Mouse (Mus musculus): ENCODE results near the gene Pcdh15.

Pcdh15 gene

DNA sequence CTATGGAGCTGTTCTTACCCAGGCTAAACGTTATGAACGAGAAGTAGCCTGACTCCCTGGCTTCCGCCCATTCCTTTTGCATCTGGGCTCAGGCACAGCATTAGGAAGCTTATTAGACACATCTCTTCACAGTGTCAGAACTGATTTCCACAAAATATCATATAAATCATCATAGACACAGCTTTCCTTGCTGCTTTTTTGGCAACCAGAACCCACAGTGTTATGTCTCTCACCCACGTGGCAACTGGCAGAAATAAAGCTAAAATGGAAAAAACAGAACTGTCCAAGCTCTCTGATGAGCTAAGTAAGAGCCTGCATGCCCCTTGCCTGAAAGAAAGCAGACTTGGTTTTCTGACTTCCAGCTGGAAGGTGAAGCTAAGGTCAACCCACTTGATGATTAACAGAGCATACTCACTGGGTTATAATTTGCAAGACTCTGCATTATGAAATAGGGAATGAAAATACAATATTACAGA, 1580.9 kb downstream of the Pcdh15 start:
- POLR2A ChIA-PET, result no interaction called here
- CTCF ChIA-PET, result no interaction called here

DNA sequence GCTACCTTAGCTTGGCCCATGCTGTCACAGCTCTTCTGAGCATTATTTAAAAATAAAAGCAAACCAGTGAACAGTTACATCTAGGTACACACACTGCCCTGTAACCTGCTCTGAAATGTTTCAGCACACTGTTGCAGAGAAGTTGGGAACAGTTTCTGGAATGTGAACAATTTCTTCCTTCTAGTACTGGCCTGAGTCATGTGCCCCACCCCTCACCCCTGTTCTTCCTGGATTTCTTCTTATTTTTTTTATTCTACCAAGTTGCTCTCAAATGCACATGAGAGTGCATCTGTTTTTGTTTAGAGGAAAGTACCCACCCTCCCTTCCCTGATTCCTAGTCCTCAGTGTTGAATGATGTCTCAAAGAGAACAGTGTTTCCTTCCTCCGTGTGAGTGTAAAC, 1581.4 kb downstream of the Pcdh15 start:
- ChIA-PET CTCF (no interaction called here), POLR2A (no interaction called here)

All from embryonic stem cell, embryonic (primary cell).